Mouse (Mus musculus) forebrain, embryonic 13.5 days (tissue): Measurements from ENCODE around the gene Brdt. TPM values are rescaled to one million over a fixed set of nuclear protein-coding genes. Genes with fewer than 3 reads are reported as not detected.

Source experiments
- ATAC-seq: fragments of 200-750 bp; cut with Nextera tagmentation; 2 replicates; pipeline ENCODE4 v1.8.0; 2017
- H3K27ac ChIP-seq: fragments of 300-500 bp; sonication (generic); 2 replicates; pipeline ENCODE4 v1.5.1; 2015; ENCODE audit warnings: inconsistent platforms, mild to moderate bottlenecking, moderate library complexity
- H3K27me3 ChIP-seq: fragments of 300-500 bp; sonication (generic); 2 replicates; pipeline ENCODE4 v1.6.1; 2015; ENCODE audit warnings: mild to moderate bottlenecking, inconsistent platforms
- H3K36me3 ChIP-seq: fragments of 300-500 bp; sonication (generic); 2 replicates; pipeline ENCODE4 v1.6.1; 2015; ENCODE audit warnings: mild to moderate bottlenecking, inconsistent platforms; ENCODE audit not compliant: poor library complexity, severe bottlenecking
- H3K4me1 ChIP-seq: fragments of 300-500 bp; sonication (generic); 2 replicates; pipeline ENCODE4 v1.6.1; 2015; ENCODE audit warnings: inconsistent platforms
- H3K4me2 ChIP-seq: fragments of 300-500 bp; sonication (generic); 2 replicates; pipeline ENCODE4 v1.6.1; 2015; ENCODE audit warnings: inconsistent platforms, mild to moderate bottlenecking, moderate library complexity
- H3K4me3 ChIP-seq: fragments of 300-500 bp; sonication (generic); 2 replicates; pipeline ENCODE4 v1.5.1; 2015; ENCODE audit warnings: mild to moderate bottlenecking, inconsistent platforms
- H3K9ac ChIP-seq: fragments of 300-500 bp; sonication (generic); 2 replicates; pipeline ENCODE4 v1.6.1; 2015; ENCODE audit warnings: mild to moderate bottlenecking, inconsistent platforms
- H3K9me3 ChIP-seq: fragments of 300-500 bp; sonication (generic); replicated peaks from 2 replicates; pipeline ENCODE4 v1.6.1; 2016; ENCODE audit warnings: inconsistent platforms
- whole genome bisulfite sequencing: fragments of 180-500 bp; shearing (Covaris S2); methylation state at CpG from one replicate; pipeline ENCODE4 v1.1.7; 2015; 5-methylcytosine and 5-hydroxymethylcytosine counted together
- polyA plus RNA-seq: library from polyadenylated mRNA; unstranded; fragments of >200 nt; fragmentation: Nextera tagmentation; extraction: Ambion mirVana; gene quantifications from 2 replicates; pipeline ENCODE4 v1.2.1, GENCODE M21; 2015

Brdt gene
- polyA plus RNA-seq, 1 experiment from 2014 or later: 1.1 TPM

GRCm38 (mm10) chr5:107295061-107295816 is 35.7 kb upstream of the Brdt start:
- Histone ChIP-seq H3K9ac (no peak overlapping the region), H3K27ac (no peak overlapping the region), H3K36me3 (no peaks in the 10 kb centered on the region), H3K4me2 (no peak overlapping the region), H3K4me1 (peaks cover 12% of the 10 kb centered on the region), H3K4me3 (no peak overlapping the region), H3K9me3 (no peaks in the 10 kb centered on the region), H3K27me3 (peaks cover 31% of the 10 kb centered on the region)
- ATAC-seq: no peak
- WGBS: 68% methylated on average over 8 of the region's 8 CpGs

DNA sequence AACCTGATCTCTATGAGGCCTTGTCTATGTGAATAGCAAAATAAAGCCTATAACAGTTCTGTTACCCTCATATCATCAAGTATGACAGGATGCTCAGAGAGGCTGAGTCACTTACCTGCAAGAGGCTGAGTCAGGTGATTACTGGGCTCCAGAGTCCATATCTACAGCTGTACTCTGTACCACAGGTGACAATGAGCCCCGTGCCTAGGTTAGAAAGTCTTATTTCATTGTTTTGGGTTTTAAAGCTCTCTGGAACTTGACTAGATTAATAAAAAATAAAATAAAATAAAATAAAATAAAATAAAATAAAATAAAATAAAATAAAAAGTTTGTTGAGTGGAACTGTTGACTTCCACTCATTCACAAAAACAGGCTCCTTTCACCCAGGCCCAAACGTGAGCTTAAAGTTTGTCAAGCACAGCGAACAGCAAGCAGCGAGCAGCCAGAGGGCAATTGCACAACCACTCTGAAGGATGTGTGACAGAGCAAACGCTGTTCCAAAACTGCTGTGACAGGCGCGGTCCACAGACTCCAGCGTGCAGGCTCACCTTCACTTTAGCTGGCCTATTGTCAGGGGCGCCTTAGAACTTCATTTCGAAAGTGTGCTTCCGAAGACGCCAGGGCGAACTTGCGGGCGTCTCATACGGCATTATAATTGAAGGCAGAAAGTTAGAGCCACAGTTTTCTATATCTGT is 35.0 kb upstream of the Brdt start:
- WGBS: 58% methylated on average over 16 of the region's 16 CpGs
- H3K4me3 ChIP-seq: no peak overlapping the region
- ATAC-seq: no peak

DNA sequence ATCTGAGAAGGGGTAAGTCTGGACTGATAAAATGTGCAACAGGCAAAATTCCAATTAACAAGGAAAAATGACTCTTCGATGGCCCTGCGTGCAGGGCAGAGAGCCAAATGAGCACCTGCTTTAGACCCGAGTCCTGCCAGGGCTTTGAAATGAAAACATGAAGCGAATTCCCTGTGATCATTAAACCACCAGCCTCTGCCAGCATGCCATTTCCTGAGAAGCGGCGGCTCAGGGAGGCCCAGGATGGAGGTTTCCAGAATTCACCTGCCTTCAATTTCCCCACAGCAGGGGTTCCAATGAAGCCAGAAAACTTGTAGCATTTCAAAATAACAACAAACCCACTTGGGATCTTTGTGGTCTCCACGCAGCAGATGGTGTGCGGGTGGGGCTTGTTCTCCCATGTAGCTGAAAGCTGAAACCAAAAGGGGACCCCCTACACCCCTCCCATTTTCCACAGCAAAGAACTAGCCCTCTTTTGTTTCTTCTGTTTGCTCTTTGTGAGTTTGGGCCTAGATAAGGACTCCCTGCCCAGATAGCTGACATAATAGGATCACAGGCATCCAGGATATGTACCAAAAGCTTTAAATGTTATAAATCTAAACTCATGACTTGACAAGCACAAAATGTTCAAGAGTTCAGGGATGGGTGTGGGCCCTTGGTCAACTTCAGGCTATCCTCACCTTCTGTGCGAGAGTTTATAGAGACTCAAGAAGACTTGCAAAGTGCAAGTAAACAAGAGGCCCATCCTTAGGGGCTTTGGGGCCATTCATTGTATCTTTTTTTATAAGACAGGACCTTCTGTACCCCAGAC is 34.2 kb upstream of the Brdt start:
- Histone ChIP-seq H3K27ac (no peak overlapping the region), H3K9me3 (no peaks in the 10 kb centered on the region), H3K4me2 (no peak overlapping the region), H3K36me3 (no peaks in the 10 kb centered on the region), H3K4me1 (peaks cover 12% of the 10 kb centered on the region), H3K4me3 (no peak overlapping the region), H3K9ac (no peak overlapping the region), H3K27me3 (peaks cover 17% of the 10 kb centered on the region)
- 23% methylated on average over 9 of the region's 9 CpGs for WGBS
- no peak for ATAC-seq

More for the DNA sequence above, 35.0 kb upstream of the Brdt start:
- Histone ChIP-seq H3K27ac (no peak overlapping the region), H3K9ac (no peak overlapping the region), H3K4me2 (no peak overlapping the region), H3K9me3 (no peaks in the 10 kb centered on the region), H3K36me3 (no peaks in the 10 kb centered on the region), H3K27me3 (peaks cover 24% of the 10 kb centered on the region), H3K4me1 (peaks cover 12% of the 10 kb centered on the region)

GRCm38 (mm10) chr5:107298854-107299253 is 32.1 kb upstream of the Brdt start:
- Histone ChIP-seq H3K4me3 (no peak overlapping the region), H3K9ac (no peak overlapping the region), H3K27me3 (no peaks in the 10 kb centered on the region; the same call in 1 of the 2 replicates), H3K27ac (no peak overlapping the region), H3K4me1 (peaks cover 12% of the 10 kb centered on the region), H3K36me3 (no peaks in the 10 kb centered on the region), H3K4me2 (no peak overlapping the region), H3K9me3 (no peaks in the 10 kb centered on the region)
- ATAC-seq: no peak
- 85% methylated on average over 11 of the region's 11 CpGs for WGBS

- Histone ChIP-seq H3K4me2 (no peak overlapping the region), H3K4me1 (no peaks in the 10 kb centered on the region), H3K4me3 (no peak overlapping the region), H3K27ac (no peak overlapping the region), H3K36me3 (no peaks in the 10 kb centered on the region), H3K9me3 (no peaks in the 10 kb centered on the region), H3K27me3 (peaks cover 4% of the 10 kb centered on the region; the same call in 1 of the 2 replicates), H3K9ac (no peak overlapping the region)
- 51% methylated on average over 11 of the region's 11 CpGs for WGBS
- ATAC-seq: no peak
Measured at GRCm38 (mm10) chr5:107303350-107303861, 27.6 kb upstream of the Brdt start.

DNA sequence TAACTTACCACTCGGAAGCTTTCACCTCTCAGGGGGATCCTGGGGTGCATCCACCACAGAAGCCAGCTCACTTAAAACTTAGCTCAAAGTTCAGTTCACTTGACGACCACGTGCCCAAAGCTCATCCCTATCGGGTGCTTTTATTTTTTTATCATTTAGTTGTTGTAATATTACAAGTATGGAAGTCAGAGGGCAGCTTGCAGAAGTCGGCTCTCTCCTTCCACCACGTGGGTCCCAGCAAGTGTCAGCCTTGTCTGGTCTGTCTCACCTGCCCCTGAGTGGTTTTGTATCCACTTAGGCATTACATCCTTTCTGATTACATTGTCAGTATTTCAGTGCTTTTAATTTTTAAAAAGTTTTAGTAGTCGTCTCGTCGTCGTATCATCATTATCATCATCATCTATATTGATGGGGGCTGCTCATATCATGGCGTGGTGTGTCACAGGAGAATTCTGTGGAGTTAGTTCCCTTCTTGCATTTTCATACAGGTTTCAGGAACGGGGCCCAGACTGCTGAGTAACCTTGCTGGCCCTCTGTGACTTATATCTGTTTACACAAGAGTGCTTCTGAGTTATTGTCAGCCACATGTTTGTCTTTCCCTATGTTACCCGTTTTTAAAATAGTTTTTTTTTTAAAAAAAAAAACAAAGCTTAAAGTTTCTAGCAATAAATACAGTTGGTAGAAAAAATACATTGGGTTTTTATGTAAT is 26.7 kb upstream of the Brdt start:
- Histone ChIP-seq H3K4me3 (no peak overlapping the region), H3K4me1 (no peaks in the 10 kb centered on the region), H3K9me3 (no peaks in the 10 kb centered on the region), H3K27ac (no peak overlapping the region), H3K27me3 (0 out of 2 replicates have a peak, but pooled peaks cover 4% of the 10 kb centered on the region), H3K9ac (no peak overlapping the region), H3K4me2 (no peak overlapping the region), H3K36me3 (no peaks in the 10 kb centered on the region)
- WGBS: 85% methylated on average over 13 of the region's 13 CpGs
- ATAC-seq: no peak

DNA sequence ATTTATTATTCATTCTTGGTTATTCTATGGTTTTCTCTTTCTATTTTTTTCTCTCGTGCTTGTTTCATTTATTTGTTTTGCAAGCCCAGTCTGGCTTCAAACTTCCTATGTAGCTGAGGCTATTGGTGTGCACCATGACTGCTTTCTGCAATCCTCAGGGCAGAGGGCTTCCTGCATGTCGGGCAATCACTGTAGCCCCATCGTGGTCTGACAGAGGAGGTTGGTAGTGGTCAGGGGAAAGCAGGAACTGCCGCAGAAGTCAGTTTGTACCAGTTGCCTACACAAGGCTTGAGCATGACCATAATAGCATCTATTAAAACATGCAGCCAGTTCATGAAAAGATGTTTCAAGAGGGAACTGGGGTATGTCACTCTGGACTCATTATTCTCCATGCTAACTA is 23.5 kb upstream of the Brdt start:
- Histone ChIP-seq H3K4me1 (no peaks in the 10 kb centered on the region), H3K9ac (no peak overlapping the region), H3K9me3 (no peaks in the 10 kb centered on the region), H3K36me3 (no peaks in the 10 kb centered on the region), H3K27ac (no peak overlapping the region), H3K27me3 (0 out of 2 replicates have a peak, but pooled peaks cover 4% of the 10 kb centered on the region), H3K4me2 (no peak overlapping the region), H3K4me3 (no peak overlapping the region)
- WGBS: 80% methylated on average over 4 of the region's 4 CpGs
- no peak for ATAC-seq

GRCm38 (mm10) chr5:107317141-107317540 is 13.8 kb upstream of the Brdt start:
- Histone ChIP-seq H3K9me3 (no peaks in the 10 kb centered on the region), H3K9ac (no peak overlapping the region), H3K4me3 (no peak overlapping the region), H3K36me3 (no peaks in the 10 kb centered on the region), H3K27ac (no peak overlapping the region), H3K4me2 (no peak overlapping the region), H3K4me1 (no peaks in the 10 kb centered on the region), H3K27me3 (peaks cover 21% of the 10 kb centered on the region)
- no peak for ATAC-seq
- WGBS: 94% methylated on average over 7 of the region's 7 CpGs

DNA sequence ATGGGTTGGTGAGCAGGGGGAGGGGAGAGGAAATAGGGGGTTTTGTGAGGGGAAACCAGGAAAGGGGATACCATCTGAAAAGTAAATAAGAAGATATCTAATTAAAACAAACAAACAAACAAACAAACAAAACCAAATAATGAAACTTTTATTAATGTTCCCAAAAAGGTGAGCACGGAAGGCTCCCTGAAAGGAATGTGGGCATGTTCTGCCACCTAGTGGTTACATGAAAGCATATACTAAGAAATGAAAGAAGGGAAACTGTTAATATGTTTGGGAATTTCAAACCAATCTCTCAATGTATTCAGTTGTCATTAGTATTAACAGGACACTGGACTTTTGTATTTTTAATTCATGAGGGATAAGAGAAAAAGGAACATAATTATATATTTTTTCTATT is 10.3 kb upstream of the Brdt start:
- peaks cover 21% of the 10 kb centered on the region for H3K27me3 ChIP-seq
- H3K4me1 ChIP-seq: no peaks in the 10 kb centered on the region

GRCm38 (mm10) chr5:107340404-107340803 is 9.4 kb downstream of the Brdt start:
- 90% methylated on average over 3 of the region's 3 CpGs for WGBS

More for the DNA sequence above, 10.3 kb upstream of the Brdt start:
- no peaks in the 10 kb centered on the region for H3K36me3 ChIP-seq
- no peak overlapping the region for H3K9ac ChIP-seq
- ATAC-seq: no peak
- no peak overlapping the region for H3K4me2 ChIP-seq
- H3K9me3 ChIP-seq: no peaks in the 10 kb centered on the region
- no peak overlapping the region for H3K4me3 ChIP-seq
- H3K27ac ChIP-seq: no peak overlapping the region
- 2% methylated on average over 1 of the region's 1 CpGs for WGBS

GRCm38 (mm10) chr5:107342891-107343290 is 11.9 kb downstream of the Brdt start:
- H3K4me1 ChIP-seq: no peaks in the 10 kb centered on the region
- no peak overlapping the region for H3K9ac ChIP-seq
- H3K27me3 ChIP-seq: no peaks in the 10 kb centered on the region
- H3K27ac ChIP-seq: no peak overlapping the region
- H3K9me3 ChIP-seq: no peaks in the 10 kb centered on the region
- no peak overlapping the region for H3K4me2 ChIP-seq
- no peak for ATAC-seq
- WGBS: 88% methylated on average over 6 of the region's 6 CpGs
- no peaks in the 10 kb centered on the region for H3K36me3 ChIP-seq
- H3K4me3 ChIP-seq: no peak overlapping the region

More at GRCm38 (mm10) chr5:107340404-107340803, 9.4 kb downstream of the Brdt start:
- H3K4me3 ChIP-seq: no peak overlapping the region
- no peaks in the 10 kb centered on the region for H3K27me3 ChIP-seq
- ATAC-seq: no peak
- no peak overlapping the region for H3K27ac ChIP-seq
- no peaks in the 10 kb centered on the region for H3K36me3 ChIP-seq
- H3K9ac ChIP-seq: no peak overlapping the region
- no peaks in the 10 kb centered on the region for H3K9me3 ChIP-seq
- H3K4me2 ChIP-seq: no peak overlapping the region
- H3K4me1 ChIP-seq: no peaks in the 10 kb centered on the region
